Mouse (Mus musculus) MN1 (cell line): ENCODE measurements around the gene St6gal1.

Experiments
- DNase-seq: peaks from one replicate; pipeline ENCODE4 v3.0.0-alpha.2; 2016; ENCODE audit warnings: low spot score

The St6gal1 gene

GRCm38 (mm10) chr16:23223871-23224469 lies 570 bp upstream of the St6gal1 start:
- no peak for DNase-seq

DNA sequence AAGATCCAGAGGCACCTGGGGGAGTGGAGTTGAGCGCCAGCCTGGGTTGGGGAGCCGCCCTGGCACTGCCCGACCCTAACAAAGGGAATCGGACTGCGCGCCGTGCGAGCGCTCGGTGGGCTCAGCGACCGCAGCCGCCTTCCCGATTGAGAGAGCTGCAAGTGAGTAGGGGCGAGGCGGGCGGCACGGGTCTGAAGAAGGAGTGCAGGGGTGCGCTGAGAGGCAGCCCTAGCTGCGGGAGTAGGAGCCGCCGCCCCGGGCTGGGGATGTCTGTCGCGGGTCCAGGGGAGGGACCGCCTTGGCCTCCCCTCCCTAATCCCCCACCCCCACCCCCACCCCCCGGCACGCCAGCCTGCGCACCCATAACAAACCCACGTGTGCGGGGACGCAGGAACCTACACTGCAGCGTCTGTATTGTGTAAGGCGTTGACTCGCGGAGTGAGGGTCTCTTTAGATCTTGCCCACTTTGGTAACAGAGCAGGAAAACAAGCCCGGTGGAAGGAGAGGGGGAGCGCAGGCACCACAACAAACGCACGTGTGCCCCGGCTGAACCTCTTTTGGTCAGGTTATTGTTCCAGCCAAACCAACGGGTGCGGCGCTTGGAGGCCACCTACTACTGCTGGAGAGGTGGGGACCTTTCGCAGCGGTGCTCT lies 655 bp downstream of the St6gal1 start:
- peak; percentile 34 for DNase-seq

- peak; percentile 43 for DNase-seq
These were observed 1.5 kb downstream of the St6gal1 start for GRCm38 (mm10) chr16:23225821-23226600.

- no peak for DNase-seq
These were observed 2.2 kb downstream of the St6gal1 start for GRCm38 (mm10) chr16:23226601-23227351.

- no peak for DNase-seq
These were observed 3.3 kb downstream of the St6gal1 start for GRCm38 (mm10) chr16:23227851-23228250.

- no peak for DNase-seq
These were observed 3.9 kb downstream of the St6gal1 start for GRCm38 (mm10) chr16:23228486-23228885.

DNA sequence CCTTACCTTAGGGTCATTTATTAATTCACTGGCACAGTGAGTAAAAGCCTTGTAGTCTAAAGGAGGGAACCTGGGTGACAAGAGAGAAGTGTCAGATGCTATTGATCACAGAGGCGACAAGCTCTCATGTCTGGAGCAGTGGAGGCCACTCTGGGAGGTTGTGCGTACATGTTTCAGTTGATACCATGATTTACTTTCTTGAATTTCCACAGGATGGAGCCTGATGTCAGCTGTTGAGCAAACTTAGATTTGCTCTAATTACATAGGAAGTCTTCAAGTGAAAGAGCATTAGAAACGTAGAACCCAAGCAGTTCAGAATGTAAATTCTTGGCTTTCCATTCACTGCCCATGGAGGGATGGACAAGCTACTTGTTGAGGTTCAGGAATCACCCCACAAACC lies 5.4 kb downstream of the St6gal1 start:
- DNase-seq: no peak

DNA sequence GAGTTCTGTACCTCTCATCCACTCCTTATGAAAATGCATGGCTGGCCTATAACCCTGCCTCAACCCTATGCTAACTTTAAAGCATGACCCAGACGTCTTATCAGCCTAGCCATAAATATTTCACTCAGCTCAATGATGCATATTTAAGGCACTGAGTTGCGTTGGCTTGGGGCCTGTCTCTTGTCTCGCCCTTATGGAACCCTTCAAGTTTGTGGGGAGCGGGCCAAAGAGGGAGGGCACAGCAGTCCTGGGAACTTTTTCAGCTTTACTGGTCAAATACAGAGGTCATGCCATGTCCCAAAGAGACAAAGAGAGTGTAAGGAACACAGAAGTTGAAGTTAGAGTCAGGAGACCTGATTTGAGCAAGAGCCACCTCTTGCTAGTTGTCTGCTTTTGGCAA lies 6.6 kb downstream of the St6gal1 start:
- no peak for DNase-seq

DNA sequence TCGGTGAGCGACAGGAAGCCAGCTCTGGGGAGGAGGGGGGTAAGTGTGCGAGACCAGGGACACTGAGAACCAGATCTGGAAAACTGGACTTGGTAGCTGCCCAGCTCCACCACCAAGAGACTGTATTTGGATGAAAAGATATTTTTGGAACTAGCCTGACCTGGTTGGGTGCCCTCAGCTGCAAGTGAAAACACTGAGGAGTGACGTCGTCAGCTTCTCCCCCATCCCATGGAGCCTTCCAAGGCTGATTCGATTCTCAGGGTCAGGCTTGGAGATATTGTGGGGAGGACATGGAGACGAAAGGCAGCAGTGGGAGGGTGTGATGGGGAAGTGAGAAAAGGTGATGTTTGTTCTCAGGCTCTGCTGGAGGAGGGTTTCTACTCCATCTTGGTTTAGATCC lies 8.2 kb downstream of the St6gal1 start:
- no peak for DNase-seq

DNA sequence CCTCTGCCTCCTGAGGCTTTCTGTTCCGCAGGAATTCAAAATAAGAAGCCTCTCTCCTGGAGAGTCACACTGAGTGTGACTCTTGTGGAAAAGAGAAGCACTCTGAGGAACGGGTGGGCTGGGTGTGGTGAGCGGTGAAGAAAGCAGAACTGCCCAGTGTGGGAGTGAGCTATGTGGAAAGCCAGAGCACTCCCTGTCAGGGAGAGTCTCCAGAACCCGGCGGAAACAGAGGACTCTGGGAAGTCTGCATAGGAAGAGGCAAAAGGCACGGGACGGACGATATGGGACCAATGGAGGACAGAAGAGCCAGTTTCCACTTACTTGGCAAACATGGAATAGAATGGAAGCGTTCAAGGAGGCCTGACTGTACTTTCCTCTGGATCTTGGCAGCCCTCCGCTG lies 9.0 kb downstream of the St6gal1 start:
- DNase-seq: no peak

GRCm38 (mm10) chr16:23234557-23234956 lies 10.0 kb downstream of the St6gal1 start:
- no peak for DNase-seq

DNA sequence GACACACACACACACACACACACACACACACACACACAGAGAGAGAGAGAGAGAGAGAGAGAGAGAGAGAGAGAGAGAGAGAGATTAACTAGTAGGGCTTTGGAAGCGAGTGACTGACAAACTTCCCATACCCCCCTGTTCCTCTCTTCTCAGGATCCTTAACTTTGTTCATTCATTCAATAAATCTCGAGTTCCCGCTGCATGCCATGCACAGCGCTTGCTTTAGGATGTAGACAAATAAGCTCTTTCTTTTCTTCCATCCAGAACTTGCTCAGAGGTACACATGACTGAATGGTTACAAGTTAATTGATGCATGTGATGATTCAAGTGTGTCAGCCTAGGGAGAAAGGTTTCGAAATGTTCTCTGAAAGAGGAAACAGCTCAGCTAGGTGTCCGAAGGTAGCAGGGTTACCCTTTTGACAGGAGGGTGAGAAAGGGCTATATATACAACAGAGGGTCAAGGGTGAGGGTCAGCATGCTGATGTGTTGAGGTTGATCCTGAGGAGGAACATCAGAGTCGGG lies 10.7 kb downstream of the St6gal1 start:
- no peak for DNase-seq

GRCm38 (mm10) chr16:23239583-23239982 lies 15.0 kb downstream of the St6gal1 start:
- DNase-seq: peak; percentile 32

DNA sequence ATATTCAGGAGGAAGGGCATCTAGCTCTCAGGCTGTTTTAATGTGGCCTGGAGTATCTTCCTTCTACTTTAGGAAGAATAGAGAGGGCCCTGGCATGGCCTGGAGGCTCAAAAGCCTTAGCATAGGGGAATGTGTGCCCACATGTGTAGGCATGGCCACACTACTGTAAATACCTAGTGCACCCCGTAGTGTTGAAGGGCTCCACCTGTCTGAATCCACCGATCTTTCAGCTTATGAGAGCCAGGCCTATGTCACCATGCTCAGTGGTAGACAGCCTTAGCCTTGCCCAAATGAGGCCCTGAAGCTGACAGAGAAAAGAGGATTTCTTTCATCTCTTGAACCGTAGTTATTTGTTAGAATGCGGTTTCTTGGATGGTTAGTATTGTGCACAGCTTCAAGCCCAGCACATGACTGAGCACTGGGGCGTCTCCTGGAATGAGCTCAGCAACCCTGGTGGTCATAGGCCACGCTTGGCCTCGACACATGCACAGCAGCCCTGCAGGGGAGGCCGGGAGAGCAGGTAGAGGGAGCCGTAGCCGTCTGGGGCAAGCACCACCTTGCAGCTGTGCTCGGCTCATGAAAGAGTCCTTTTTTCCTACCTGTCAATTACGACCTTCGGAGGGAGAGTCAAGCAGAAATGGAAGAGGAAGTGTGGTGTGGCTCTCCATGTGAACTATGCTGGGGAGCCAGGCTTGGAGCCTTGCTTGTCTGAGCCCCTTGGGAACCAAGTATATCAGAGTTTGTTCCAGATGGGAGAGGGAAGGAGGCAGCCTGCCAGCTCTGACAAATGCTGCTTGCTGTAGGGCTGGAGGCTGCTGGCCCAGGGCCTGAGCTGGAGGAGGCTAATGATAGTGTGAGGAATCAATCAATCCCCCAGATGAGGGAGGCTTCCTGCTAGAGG lies 15.8 kb downstream of the St6gal1 start:
- DNase-seq: peak; percentile 82

DNA sequence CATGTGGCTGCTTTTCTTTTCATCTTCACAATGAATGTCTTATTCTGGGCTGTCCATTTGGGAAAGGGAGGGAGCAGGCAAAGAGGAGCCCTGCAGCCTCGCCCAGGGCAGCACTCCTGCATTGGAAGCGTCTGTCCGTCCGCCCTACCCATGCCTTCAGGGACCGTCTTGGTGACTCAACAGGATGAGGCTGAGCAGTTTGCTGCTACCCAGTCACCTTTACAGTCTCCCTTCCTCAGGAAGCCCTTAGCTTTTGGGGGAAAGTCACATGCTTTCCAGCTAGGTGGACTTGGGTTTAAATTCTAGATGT lies 16.4 kb downstream of the St6gal1 start:
- DNase-seq: no peak

- no peak for DNase-seq
These were observed 19.3 kb downstream of the St6gal1 start for GRCm38 (mm10) chr16:23243726-23244425.

- peak; percentile 9 for DNase-seq
These were observed 19.9 kb downstream of the St6gal1 start for GRCm38 (mm10) chr16:23244486-23244885.

- no peak for DNase-seq
These were observed 24.7 kb downstream of the St6gal1 start for GRCm38 (mm10) chr16:23249285-23249684.

GRCm38 (mm10) chr16:23249762-23250161 lies 25.2 kb downstream of the St6gal1 start:
- DNase-seq: no peak

DNA sequence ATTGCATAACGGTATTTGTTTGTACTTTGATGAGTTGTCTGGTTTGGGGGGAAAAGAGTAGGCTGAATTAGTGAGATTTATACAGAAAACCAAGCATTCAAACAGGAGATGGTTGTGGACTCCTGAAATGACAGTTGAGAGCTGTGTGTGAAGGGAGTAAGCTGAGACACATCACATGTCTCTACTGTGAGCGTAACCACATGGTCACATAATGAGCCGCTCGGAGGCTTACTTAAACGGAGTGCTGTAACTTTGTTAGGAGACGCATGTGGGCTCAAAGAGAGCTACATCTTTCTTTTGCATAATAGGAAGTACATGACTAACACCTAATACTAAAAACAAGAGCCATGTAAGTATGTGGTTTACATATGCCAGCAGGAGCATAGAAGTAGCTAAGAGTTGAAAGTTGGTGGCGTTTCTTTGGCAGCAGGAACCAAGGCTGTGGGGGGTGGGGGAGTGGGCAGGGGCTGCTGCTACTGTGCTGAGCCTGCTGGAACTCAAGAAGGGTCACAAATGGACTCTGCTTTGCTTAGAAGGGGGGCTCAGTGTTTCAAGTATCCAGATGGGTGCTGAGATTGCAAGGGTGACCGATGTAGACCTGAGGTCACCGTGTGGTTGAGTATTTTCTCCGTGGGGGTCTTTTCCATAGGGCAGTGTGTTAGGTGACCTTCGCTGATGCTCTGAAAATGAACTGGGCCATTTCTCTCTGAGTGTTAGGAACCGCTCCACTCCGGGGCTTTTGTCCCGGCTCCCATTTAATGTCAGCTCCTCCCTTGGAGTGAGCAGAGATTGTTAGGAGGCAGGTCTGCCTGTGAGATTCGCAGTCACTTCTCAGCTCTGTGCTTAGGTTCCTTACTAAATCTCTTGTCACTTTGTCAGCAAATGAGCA lies 26.3 kb downstream of the St6gal1 start:
- no peak for DNase-seq
